Mouse (Mus musculus) common myeloid progenitor, adult 5-6 weeks (primary cell): ENCODE measurements at regions not wholly inside any gene's neighbourhood (a gene's known extent, or its start where the extent isn't known, plus 50 kb on each side); places are given as distances from the start of the nearest gene placed in this dataset.

Experiments
- ATAC-seq: replicated peaks from 2 replicates; pipeline ENCODE4 v1.8.0; 2016; ENCODE audit warnings: low read depth, mild to moderate bottlenecking, moderate TSS enrichment, inconsistent platforms; ENCODE audit not compliant: poor library complexity, severe bottlenecking

DNA sequence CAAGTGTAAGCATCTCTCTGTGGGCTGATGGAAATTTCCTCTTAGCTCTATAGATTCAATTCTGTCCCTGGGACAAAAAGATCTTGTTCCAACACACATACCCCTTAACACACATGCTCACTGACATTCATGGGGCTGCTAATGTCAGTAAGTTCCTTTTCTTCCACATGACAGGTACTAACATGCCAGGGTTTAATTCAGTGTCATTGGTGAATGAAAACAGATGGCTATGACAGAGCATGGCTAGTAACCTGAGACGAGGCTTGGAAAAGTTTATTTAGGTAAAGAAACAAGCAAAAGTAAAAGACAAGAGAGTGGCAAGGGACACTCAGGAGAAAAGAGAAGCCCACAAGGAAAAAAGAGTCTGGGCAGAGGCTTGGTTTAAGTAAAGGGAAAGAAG lies 74.5 kb upstream of the Cd93 start:
- ATAC-seq = no peak

DNA sequence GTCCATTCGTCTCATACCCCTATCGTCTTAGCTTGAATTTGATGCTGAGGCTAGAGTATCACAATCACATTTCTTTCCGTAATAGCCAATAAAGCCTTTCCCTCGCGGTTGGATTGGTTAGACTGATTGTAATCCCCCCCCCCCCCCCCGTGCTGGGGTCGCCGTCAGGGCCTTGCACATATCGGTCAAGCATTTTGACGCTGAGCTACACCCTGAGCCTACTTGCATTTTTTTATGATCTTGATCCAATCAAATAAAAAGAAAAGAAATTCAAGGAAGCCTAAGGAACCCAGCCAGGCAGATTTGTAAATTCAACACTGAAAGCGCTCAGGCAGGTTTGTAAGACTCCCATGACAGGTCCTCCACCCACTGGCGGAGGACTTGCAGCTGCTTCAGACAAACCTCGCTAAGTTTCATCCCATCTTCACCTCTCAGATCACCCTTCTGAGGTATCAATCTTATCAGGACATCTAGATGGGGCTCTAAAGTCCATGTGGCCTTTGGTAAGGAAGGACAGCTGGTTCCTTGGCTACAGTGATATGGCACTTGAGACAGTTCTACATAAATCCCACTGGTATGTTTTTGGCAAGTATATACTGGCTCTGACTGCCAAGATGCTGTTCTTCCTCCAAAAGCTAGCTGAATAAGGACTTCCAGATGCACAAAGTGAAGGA lies 66.8 kb upstream of the Cd93 start:
- ATAC-seq = no peak

DNA sequence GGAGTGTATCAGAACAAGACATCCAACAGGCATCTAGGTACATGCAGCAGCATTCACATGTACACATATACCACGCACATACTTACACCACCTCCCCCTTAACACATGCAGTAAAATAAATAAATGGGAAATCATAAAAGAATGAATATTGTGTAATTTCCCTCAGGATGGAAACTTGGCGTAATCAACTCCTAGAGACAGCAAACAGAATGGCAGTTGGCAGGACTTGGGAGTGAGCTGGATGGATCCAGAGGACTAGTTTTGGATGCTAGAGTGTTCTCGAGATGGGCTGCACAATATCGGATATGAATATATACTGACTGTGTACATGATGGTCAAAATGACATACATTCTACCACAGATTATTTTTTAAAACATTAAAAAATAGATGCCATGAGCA lies 66.0 kb upstream of the Cd93 start:
- ATAC-seq = no peak

DNA sequence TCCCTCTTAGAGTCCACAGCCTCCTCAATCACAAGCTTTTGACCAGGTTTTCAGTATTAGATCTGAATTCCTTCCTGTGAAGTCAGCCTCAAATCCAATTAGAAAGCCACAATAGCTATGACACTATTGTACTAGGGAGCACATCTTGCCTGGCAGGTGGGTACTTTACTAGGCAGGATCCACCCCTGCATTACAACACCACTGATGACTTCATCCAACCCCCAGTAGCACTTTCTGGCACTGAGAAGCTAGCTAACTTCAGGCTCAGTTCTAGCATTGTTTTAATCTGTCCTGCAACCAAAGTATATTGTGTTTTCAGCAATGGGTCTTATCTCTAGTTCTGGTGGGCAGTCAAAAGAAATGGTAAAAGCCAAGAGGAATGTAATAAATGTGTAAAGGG lies 64.2 kb upstream of the Cd93 start:
- no peak for ATAC-seq

DNA sequence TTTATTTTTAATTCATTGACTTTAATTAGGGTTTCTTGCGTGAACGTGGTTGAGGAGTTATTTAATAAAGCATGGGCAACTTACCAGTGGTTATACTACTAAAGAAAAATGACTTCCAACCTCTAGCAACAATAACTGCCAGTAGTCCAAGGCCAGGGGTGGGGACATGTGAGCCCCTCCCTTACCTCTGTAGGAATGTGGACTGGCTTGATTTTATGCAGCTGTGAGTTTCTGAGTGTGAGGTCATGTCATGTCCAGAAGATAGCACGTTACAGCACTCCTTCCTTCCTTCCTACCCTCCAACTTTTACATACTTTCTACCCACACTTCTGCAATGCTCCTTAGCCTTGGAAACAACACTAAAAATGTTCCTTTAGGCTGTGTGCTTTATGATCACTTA lies 63.6 kb upstream of the Cd93 start:
- ATAC-seq = no peak

DNA sequence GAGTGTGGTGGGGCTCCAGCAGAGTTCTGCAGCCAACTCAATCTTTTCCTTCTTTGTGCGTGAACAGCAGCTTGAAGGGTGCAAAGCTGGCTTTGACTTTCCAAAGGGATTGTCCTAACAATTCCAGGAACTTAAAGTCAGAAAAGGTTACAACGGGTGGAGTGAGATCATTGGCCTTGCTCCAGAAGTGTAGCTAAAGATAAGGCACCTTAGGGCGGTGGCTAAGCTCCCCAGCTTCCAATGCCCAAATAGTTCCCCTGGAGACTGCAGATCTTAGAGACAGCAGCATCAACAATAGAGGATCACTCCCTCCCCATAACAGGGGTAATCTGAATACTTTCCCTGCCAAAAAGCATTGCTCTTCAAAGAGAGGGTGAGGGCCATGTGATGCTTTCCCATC lies 62.3 kb upstream of the Cd93 start:
- 0 out of 2 replicates have a peak, but pooled peaks have one; percentile 36 for ATAC-seq

DNA sequence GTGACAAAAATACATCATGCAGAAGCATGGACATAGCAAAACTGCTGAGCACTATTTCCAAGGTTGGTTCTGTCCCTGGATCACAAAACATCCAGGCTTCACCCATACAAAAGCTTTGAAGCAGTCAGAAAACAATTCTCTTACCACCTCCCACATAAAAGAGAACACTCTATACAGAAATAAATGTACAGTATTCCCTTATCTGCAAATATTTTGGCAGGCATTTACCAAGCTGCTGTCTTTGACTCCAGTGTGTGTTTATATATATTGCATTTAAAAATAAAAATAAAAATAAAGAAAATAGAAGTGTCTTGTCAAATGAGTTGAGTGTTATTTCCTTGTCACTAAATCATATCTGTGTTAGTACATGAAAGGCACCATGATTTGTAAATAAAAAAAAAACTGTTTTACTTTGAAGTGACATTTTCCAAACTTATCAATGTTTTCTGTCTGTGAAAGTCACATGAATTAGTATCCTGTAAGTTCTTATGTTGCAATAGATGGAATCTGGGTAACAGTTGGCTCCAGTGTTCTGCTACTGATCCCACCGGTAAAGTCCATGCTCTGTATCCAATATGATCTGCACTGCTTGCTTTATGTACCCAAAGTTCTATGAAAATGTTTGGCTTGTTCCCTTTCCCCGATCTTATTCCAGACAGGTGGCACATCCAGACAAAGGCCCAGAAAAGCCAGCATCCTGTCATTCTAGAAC lies 59.9 kb upstream of the Cd93 start:
- no peak for ATAC-seq

DNA sequence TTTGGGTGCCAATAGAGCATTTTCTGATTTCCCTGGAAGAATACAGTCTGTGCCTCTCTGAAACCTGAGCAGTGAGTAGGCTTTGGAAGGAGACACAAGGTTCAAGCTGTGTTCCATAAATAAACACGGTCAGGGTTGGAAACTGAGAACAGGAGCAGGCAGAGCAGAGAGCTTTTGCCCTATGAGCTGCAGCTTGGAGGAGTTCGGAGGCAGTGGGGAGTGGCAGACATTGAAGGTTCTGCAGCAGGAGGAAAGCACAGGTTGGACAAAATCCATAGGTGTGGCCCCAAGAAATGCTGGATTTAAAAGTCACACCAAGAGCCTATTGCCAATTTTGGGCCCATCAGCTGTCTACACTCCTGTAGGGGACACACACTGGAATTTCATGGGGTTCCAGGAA lies 59.0 kb upstream of the Cd93 start:
- ATAC-seq = no peak

DNA sequence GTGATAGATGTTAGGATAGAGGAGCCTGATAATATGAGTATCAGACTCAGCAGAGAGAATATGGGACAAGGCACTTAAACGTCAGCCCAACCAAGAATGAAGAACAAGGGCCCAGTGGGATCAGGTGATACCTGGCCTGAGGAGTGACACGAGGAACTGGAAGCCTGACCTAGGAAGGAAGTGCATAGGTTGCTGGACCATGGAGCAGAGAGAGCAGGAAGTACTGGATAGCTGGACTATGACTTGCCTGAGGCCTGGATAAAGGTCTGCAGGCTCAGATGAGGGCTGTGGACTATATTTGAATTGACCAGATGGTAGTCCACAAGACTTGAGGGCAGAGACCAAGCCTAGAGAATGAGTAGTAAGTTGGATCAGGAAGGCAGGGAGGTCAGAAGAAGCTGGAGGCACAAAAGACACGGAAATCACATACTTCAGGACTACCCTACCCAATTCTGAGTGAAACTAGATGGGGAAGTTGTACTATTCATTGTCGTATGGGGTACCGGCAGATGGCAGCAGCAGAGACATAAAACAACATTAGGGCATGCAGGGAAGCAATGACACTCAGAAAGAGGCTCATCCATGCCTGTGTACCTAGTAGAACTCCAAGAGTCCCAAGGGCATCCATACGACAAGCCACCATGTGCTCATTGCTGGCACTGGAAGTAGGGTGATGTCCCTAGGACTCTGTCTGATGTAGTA lies 57.0 kb upstream of the Cd93 start:
- peak; percentile 53 for ATAC-seq

DNA sequence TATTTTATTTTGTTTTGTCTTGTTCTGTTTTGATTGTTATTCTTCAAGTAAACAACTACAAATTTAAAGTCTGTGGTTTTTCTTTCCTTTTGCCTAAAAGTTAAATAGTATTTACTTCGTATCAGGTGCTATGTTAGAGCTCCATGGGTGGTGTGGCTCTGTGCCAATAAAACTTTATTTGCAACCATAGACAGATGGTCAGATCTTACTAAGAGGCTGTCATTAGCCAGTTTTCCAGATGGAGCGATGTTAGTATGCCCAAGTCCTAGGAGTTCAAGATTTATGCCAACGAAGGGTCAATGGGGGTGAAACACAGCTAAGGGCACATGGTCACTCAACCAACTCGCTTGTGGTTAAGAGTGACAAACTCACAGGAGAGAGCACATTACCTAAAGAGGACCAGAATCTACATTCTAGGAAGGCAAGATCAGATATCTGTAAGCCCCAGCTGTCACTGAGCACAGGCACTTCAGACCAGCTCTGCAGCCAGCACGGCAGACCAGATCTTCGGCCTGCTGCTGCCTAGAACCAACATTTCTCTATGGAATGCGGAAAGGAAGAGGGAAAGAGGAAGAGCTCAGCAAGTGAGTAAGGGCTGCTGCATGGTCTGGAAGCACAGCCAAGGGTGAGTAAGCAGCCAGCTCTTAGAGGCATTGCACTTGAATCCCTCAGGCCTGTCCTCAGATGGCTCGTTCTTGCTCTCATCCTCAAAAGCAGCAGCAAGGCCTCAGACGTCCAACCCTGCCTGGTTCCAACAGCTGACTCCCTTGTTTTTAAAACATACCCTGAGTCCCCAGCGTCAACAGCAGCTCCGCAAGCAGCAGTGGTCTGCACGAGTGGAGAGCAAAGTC lies 54.3 kb upstream of the Cd93 start:
- ATAC-seq = no peak

DNA sequence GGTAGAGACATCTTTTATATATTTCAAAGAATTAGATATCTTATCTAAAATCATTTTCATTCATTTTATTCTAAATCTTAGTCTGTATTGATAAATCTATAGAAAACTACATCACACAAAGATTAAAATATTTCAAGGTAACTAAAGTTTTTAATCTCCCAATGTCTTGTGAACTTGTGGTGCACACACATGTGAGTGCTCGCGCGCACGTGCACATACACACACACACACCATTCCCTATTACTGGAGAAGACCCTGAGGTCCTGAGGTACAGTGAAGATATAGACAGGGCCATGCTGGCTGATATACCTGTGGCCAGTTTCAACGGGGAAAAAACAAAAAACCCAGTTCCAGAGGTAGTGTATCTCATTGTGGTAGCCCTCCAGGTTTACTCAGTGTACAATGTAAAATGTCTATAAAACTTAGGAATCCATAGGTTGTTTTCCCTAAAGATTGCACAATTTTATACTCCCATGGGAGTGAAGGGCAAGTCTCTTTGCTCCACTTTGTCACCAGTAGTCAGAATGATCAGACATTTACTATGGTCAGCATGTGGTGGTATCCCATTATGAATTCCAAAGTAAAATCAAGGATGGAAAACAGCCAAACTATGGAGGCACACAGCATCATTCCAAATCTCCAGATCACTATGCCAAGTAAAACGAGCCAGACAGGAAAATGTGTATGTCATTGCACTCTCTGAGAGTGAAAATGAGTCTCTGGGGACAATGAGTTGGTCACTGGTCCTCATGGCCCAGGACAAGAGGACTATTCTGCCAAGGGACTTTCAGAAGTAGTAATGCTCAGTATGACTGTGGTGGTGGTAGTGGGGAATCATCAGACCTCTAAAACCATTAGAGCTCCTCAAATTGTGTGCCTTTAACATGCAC lies 53.0 kb upstream of the Cd93 start:
- no peak for ATAC-seq

DNA sequence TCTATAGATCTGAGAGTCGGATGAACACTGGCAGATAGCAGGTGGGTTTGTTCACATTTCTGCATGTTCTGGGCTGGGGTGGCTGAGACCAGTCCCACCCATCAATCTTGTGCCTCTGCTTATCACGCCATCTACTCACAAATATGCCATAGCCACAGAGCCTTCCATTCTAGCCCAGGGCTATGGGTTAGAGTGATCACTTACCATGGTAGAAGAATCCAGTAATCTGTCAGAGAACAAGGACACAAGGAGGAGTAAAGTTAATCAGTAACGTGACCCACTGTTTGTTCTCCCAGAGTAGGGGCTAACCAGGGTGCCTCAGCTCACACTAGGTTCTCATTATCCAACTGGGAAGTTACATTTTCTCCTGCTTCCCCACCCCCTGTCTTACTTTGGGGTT lies 52.1 kb upstream of the Cd93 start:
- ATAC-seq = no peak

DNA sequence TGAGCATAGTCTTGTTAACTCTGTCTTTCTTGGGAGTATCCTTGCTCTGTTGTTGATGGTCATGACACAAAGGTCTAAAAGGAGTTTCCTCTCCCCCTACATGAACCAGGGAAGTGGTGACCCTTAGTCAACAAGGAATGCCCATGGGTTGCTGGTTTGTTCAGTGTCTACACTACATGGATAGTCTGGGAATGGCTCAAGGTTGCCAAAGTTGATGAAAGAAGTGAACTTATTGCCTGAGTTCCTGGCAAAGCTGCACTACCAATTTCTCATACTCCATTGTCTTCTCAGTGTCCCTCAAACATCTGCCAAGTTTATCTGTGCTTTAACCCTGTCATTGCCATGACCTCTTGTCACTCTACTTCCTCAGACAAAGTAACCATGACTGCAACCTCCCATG lies 49.9 kb upstream of the Cd93 start:
- no peak for ATAC-seq
